Mouse (Mus musculus): Measurements from ENCODE around the gene Eif4a1.

GRCm38 (mm10) chr11:69665457-69665960, 6.7 kb downstream of the Eif4a1 start:
- TF ChIP-seq POLR2A (IDR thresholded peaks at IDR 0.05; ENCODE audit: borderline replicate concordance, insufficient read depth, low read length) (no peak), CTCF (IDR thresholded peaks at IDR 0.05; ENCODE audit: borderline replicate concordance, insufficient read depth, low read depth, low read length) (no peak)
